Mouse (Mus musculus): Measurements from ENCODE around the gene Ptcd2. TPM values are rescaled to one million over a fixed set of nuclear protein-coding genes. Genes with fewer than 3 reads are reported as not detected.
A peak's percentile ranks its signal among the peaks of the same experiment; 100 is the strongest.

Ptcd2 gene
- total and polyA plus RNA-seq, 2 experiments from 2014 or later, result 69.7 to 80.8 TPM

GRCm38 (mm10) chr13:99285241-99285640 lies 59.3 kb downstream of the Ptcd2 start:
- TF ChIP-seq CTCF (IDR thresholded peaks at IDR 0.05; ENCODE audit: low read depth) (no peak), EP300 (IDR thresholded peaks at IDR 0.05; ENCODE audit: low read depth) (no peak)
- Histone ChIP-seq H3K4me3 (ENCODE audit: low read depth, low read length) (no peak overlapping the region), H3K9me3 (replicated peaks; ENCODE audit: control insufficient read depth, low read length) (no peaks in the 10 kb centered on the region; the same call in 1 of the 2 replicates), H3K9ac (replicated peaks; ENCODE audit: low read depth, low read length) (no peak overlapping the region), H3K36me3 (replicated peaks; ENCODE audit: control insufficient read depth, insufficient read depth, low read length) (no peaks in the 10 kb centered on the region), H3K4me2 (ENCODE audit: low read depth, low read length) (no peak overlapping the region), H3K27me3 (ENCODE audit: control insufficient read depth, insufficient read depth, low read length) (no peaks in the 10 kb centered on the region), H3K4me1 (ENCODE audit: control insufficient read depth, insufficient read depth) (no peaks in the 10 kb centered on the region), H3K27ac (ENCODE audit: low read depth) (no peak overlapping the region)
- ATAC-seq (ENCODE audit: insufficient read depth, low read depth) (no peak), DNase-seq (ENCODE audit: low spot score) (no peak)
- WGBS, result 53% methylated on average over 2 of the region's 2 CpGs

DNA sequence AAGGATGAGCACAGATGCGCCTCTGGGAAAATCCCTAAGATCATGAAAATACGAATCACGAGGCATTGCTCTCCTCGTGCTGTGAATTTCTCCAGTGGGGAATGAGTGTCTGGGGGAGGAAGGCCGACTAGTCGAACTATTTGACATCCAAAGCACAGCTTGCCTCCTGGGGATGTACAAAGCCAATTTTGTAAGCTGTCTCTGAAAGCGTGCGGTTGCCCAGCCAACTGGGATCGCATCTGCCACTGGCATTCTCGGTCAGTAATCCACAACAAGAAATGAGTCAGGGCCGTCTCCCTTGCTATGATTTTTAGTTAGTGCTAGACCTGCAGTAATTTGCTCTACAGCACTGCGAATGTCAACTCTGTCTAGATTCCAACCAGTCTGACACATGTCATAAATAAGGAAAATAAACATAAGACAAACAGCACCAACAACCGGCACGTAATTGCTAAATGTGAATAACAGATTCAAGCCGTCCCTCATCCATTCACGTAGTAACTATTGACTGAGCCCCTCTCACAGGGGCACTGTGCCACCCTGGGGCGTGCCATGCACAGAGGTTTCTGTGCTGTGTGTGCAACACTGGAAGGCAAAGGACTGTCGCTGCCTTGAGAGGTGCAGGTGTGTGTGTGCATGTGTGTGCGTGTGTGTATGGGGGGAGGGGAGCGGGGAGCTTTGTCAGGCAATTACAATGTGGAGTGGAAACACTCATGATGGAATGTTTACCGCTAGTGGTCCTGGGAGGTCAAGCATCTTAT lies 59.9 kb downstream of the Ptcd2 start:
- Histone ChIP-seq H3K9ac (replicated peaks; ENCODE audit: low read depth, low read length) (no peak overlapping the region), H3K4me3 (ENCODE audit: low read depth, low read length) (no peak overlapping the region), H3K27me3 (ENCODE audit: control insufficient read depth, insufficient read depth, low read length) (no peaks in the 10 kb centered on the region), H3K4me1 (ENCODE audit: control insufficient read depth, insufficient read depth) (no peaks in the 10 kb centered on the region), H3K27ac (ENCODE audit: low read depth) (no peak overlapping the region), H3K36me3 (replicated peaks; ENCODE audit: control insufficient read depth, insufficient read depth, low read length) (no peaks in the 10 kb centered on the region), H3K4me2 (ENCODE audit: low read depth, low read length) (no peak overlapping the region), H3K9me3 (replicated peaks; ENCODE audit: control insufficient read depth, low read length) (no peaks in the 10 kb centered on the region; the same call in 1 of the 2 replicates)
- ATAC-seq (ENCODE audit: insufficient read depth, low read depth) (no peak), DNase-seq (ENCODE audit: low spot score) (no peak)
- TF ChIP-seq CTCF (IDR thresholded peaks at IDR 0.05; ENCODE audit: low read depth) (no peak), EP300 (IDR thresholded peaks at IDR 0.05; ENCODE audit: low read depth) (no peak)
- 86% methylated on average over 21 of the region's 21 CpGs for WGBS

DNA sequence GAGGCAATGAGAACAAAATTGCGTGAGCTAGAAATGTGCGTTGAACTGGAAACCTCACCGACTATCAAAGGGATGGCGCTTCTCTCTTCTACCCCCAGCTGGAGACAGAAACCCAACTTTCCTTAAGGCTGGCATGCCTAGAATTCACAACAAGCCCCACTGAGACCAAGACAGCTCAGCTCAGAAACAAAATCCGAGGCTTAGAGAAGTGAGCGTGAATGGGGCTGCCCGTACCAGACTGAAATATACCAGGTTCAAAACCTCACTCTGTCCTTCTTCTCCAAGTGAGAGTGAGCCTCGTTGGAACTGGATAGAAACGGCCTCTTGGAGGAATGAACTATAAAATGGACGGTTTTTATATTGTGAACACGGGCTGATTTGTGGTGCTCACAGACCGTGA lies 60.6 kb downstream of the Ptcd2 start:
- H3K36me3 ChIP-seq (replicated peaks; ENCODE audit: control insufficient read depth, insufficient read depth, low read length), result no peaks in the 10 kb centered on the region
- TF ChIP-seq CTCF (IDR thresholded peaks at IDR 0.05; ENCODE audit: low read depth), result no peak
- no peak for TF ChIP-seq EP300 (IDR thresholded peaks at IDR 0.05; ENCODE audit: low read depth)
- H3K27me3 ChIP-seq (ENCODE audit: control insufficient read depth, insufficient read depth, low read length), result no peaks in the 10 kb centered on the region
- H3K4me3 ChIP-seq (ENCODE audit: low read depth, low read length), result no peak overlapping the region
- no peaks in the 10 kb centered on the region for H3K4me1 ChIP-seq (ENCODE audit: control insufficient read depth, insufficient read depth)
- H3K27ac ChIP-seq (ENCODE audit: low read depth), result no peak overlapping the region
- ATAC-seq (ENCODE audit: insufficient read depth, low read depth) (no peak), DNase-seq (ENCODE audit: low spot score) (no peak)
- no peak overlapping the region for H3K9ac ChIP-seq (replicated peaks; ENCODE audit: low read depth, low read length)
- H3K4me2 ChIP-seq (ENCODE audit: low read depth, low read length), result no peak overlapping the region
- 92% methylated on average over 12 of the region's 12 CpGs for WGBS
- H3K9me3 ChIP-seq (replicated peaks; ENCODE audit: control insufficient read depth, low read length), result no peaks in the 10 kb centered on the region; the same call in 1 of the 2 replicates

- ATAC-seq (ENCODE audit: insufficient read depth, low read depth) (no peak), DNase-seq (ENCODE audit: low spot score) (no peak)
- Histone ChIP-seq H3K9ac (replicated peaks; ENCODE audit: low read depth, low read length) (no peak overlapping the region), H3K27me3 (ENCODE audit: control insufficient read depth, insufficient read depth, low read length) (no peaks in the 10 kb centered on the region), H3K4me3 (ENCODE audit: low read depth, low read length) (no peak overlapping the region), H3K27ac (ENCODE audit: low read depth) (no peak overlapping the region), H3K9me3 (replicated peaks; ENCODE audit: control insufficient read depth, low read length) (no peaks in the 10 kb centered on the region; the same call in 1 of the 2 replicates), H3K4me2 (ENCODE audit: low read depth, low read length) (no peak overlapping the region), H3K4me1 (ENCODE audit: control insufficient read depth, insufficient read depth) (no peaks in the 10 kb centered on the region), H3K36me3 (replicated peaks; ENCODE audit: control insufficient read depth, insufficient read depth, low read length) (no peaks in the 10 kb centered on the region)
- WGBS, result 55% methylated on average over 6 of the region's 6 CpGs
- TF ChIP-seq EP300 (IDR thresholded peaks at IDR 0.05; ENCODE audit: low read depth), result no peak
- TF ChIP-seq CTCF (IDR thresholded peaks at IDR 0.05; ENCODE audit: low read depth), result no peak
Observed at GRCm38 (mm10) chr13:99282961-99283360, 61.5 kb downstream of the Ptcd2 start.

- TF ChIP-seq EP300 (IDR thresholded peaks at IDR 0.05; ENCODE audit: low read depth), result no peak
- TF ChIP-seq CTCF (IDR thresholded peaks at IDR 0.05; ENCODE audit: low read depth), result no peak
Observed at GRCm38 (mm10) chr13:99279351-99279750, 65.2 kb downstream of the Ptcd2 start.

More at GRCm38 (mm10) chr13:99279351-99279750, 65.2 kb downstream of the Ptcd2 start:
- no peak overlapping the region for H3K27ac ChIP-seq (ENCODE audit: low read depth)
- H3K9ac ChIP-seq (replicated peaks; ENCODE audit: low read depth, low read length), result no peak overlapping the region
- DNase-seq (ENCODE audit: low spot score) (peak; percentile 62), ATAC-seq (ENCODE audit: insufficient read depth, low read depth) (peak; percentile 49; the same call in 1 of the 2 replicates)
- H3K27me3 ChIP-seq (ENCODE audit: control insufficient read depth, insufficient read depth, low read length), result no peaks in the 10 kb centered on the region
- no peaks in the 10 kb centered on the region for H3K4me1 ChIP-seq (ENCODE audit: control insufficient read depth, insufficient read depth)
- WGBS, result 37% methylated on average over 10 of the region's 10 CpGs
- H3K4me3 ChIP-seq (ENCODE audit: low read depth, low read length), result no peak overlapping the region
- no peaks in the 10 kb centered on the region for H3K36me3 ChIP-seq (replicated peaks; ENCODE audit: control insufficient read depth, insufficient read depth, low read length)
- H3K9me3 ChIP-seq (replicated peaks; ENCODE audit: control insufficient read depth, low read length), result peaks cover 6% of the 10 kb centered on the region; the same call in 1 of the 2 replicates
- H3K4me2 ChIP-seq (ENCODE audit: low read depth, low read length), result no peak overlapping the region
